Mouse (Mus musculus) embryo, embryonic 10 days (tissue): ENCODE measurements at regions not wholly inside any gene's neighbourhood (a gene's known extent, or its start where the extent isn't known, plus 50 kb on each side); places are given as distances from the start of the nearest gene placed in this dataset.

Source experiments
- DNase-seq: peaks from one replicate; pipeline ENCODE4 v3.0.0-alpha.2; 2015; ENCODE audit warnings: low spot score

DNA sequence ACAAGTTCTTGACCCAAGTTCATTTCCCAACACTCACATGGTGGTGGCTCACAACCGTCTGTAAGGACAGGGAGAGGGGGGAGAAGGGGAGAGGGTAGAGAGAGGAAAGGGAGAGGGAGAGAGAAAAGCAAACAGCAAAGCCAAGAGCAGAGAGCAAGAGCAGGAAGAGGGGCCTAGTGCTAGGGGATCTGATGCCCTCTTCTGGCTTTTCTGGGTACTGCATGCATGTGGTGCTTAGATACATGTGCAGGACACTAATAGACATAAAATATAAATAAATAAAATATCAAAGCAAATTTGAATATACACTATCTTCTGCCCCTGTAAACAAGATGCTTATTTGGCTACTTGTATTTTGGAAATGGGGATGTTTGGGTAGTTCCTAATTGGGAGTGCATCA lies 91.2 kb downstream of the Rnf138rt1 start:
- peak; percentile 43 for DNase-seq
